In the genomic region with DNA sequence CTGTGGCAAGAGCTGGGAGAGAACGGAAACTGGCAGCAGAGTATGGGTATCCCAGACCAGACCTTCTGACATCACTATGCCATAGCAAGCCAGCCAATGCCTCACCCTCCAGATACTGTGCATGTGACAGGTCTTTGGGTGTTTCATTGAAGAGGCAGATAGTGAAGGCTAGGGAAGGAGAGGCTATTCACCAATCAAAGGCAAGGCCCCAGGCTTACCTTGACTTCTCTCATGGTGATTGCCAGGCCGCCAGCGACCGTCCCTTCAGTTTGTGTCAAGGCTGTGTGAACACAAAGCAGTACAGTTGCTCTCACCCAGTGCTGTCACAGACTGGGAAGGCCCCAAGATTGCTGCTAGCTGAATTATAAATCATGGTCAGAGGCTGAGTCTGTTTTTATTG, we compare ENCODE assay signal across 16 mouse cellular contexts.
DNase-seq lines count a peak whose midpoint lies in the region; ATAC-seq and TF ChIP-seq lines count a peak whose summit lies in the region.
"Had no signal": no experiment of that assay in that cellular context is flagged by ENCODE, and none has a peak within 500 bp of the region (broad histone marks: within the 10 kb centered on the region; RNA-seq: fewer than 3 reads in every experiment).

No protein-coding gene starts in this region.

- DNase-seq in heart, postnatal 4 days, result no peak
- no peak for DNase-seq in lung, embryonic 14.5 days
- DNase-seq in lung, adult 2 months, result no peak
- peak; percentile 88 for DNase-seq in adrenal gland, adult 8-10 months
- no peak for DNase-seq in layer of hippocampus, adult 9-11 months
- DNase-seq in frontal cortex, adult 2 months (ENCODE audit: extremely low spot score in 1 of 2, low spot score in 1 of 2), result no peak
- DNase-seq: B cell, adult 2 months; cerebellum, adult 11 months had no signal

- H3K9ac ChIP-seq in heart, embryonic 12.5 days, result no peak overlapping the region
- H3K9ac ChIP-seq in lung, embryonic 14.5 days, result no peak overlapping the region
- 0 out of 2 replicates have a peak overlapping the region, but pooled peaks have one; percentile 1 for H3K9ac ChIP-seq in stomach, embryonic 14.5 days (replicated peaks; ENCODE audit: low read depth, low read length)
- H3K9ac ChIP-seq: forebrain, embryonic 15.5 days; limb, embryonic 13.5 days; liver, embryonic 14.5 days; midbrain, embryonic 15.5 days had no signal

- TF ChIP-seq POLR2A in lung, adult 2 months (IDR thresholded peaks at IDR 0.05; ENCODE audit: borderline replicate concordance, extremely low read depth, low read depth, low read length), result no peak

- no peaks in the 10 kb centered on the region for H3K9me3 ChIP-seq in heart, embryonic 12.5 days (replicated peaks)
- no peaks in the 10 kb centered on the region for H3K9me3 ChIP-seq in lung, embryonic 14.5 days (ENCODE audit: low read depth, low read length)
- H3K9me3 ChIP-seq in stomach, embryonic 14.5 days (ENCODE audit: control insufficient read depth, low read depth, low read length), result no peaks in the 10 kb centered on the region
- H3K9me3 ChIP-seq: embryonic facial prominence, embryonic 10.5 days; forebrain, embryonic 15.5 days; limb, embryonic 13.5 days; midbrain, embryonic 15.5 days had no signal

- TF ChIP-seq CTCF in lung, embryonic 14.5 days (IDR thresholded peaks at IDR 0.05; ENCODE audit: low read depth), result no peak
- TF ChIP-seq CTCF in lung, adult 2 months (IDR thresholded peaks at IDR 0.05; ENCODE audit: insufficient read depth, low read length), result no peak

- H3K4me3 ChIP-seq in heart, embryonic 12.5 days, result no peak overlapping the region
- no peak overlapping the region for H3K4me3 ChIP-seq in lung, embryonic 14.5 days (ENCODE audit: low read depth, low read length)
- no peak overlapping the region for H3K4me3 ChIP-seq in lung, adult 2 months (replicated peaks; ENCODE audit: extremely low read depth, low read depth, low read length)
- no peak overlapping the region for H3K4me3 ChIP-seq in stomach, embryonic 14.5 days (ENCODE audit: low read depth, low read length)
- H3K4me3 ChIP-seq: embryonic facial prominence, embryonic 10.5 days; forebrain, embryonic 15.5 days; limb, embryonic 13.5 days; midbrain, embryonic 15.5 days had no signal

- H3K36me3 ChIP-seq in heart, embryonic 12.5 days, result 0 out of 2 replicates have a peak, but pooled peaks cover 15% of the 10 kb centered on the region
- H3K36me3 ChIP-seq in lung, embryonic 14.5 days (ENCODE audit: insufficient read depth), result no peaks in the 10 kb centered on the region
- H3K36me3 ChIP-seq in stomach, embryonic 14.5 days (ENCODE audit: control insufficient read depth, insufficient read depth, low read length), result no peaks in the 10 kb centered on the region
- H3K36me3 ChIP-seq: embryonic facial prominence, embryonic 10.5 days; forebrain, embryonic 15.5 days; limb, embryonic 13.5 days; midbrain, embryonic 15.5 days had no signal

- H3K27ac ChIP-seq in heart, embryonic 12.5 days (ENCODE audit: poor library complexity, severe bottlenecking), result peak overlapping the region; percentile 57
- peak overlapping the region; percentile 38; the same call in 1 of the 2 replicates for H3K27ac ChIP-seq in lung, embryonic 14.5 days (ENCODE audit: low read depth)
- no peak overlapping the region for H3K27ac ChIP-seq in stomach, embryonic 14.5 days (ENCODE audit: low read length)
- H3K27ac ChIP-seq: embryonic facial prominence, embryonic 10.5 days; forebrain, embryonic 15.5 days; hindbrain, postnatal 0 days; limb, embryonic 13.5 days; liver, embryonic 14.5 days; midbrain, embryonic 15.5 days had no signal

- WGBS in heart, embryonic 12.5 days, result 84% methylated on average over 4 of the region's 4 CpGs
- 83% methylated on average over 4 of the region's 4 CpGs for WGBS in lung, embryonic 14.5 days
- WGBS in lung, adult 2 months, result 85% methylated on average over 4 of the region's 4 CpGs
- WGBS in stomach, embryonic 14.5 days, result 87% methylated on average over 4 of the region's 4 CpGs

- no peak for ATAC-seq in heart, embryonic 12.5 days (ENCODE audit: insufficient number of reproducible peaks, low FRiP score)
- no peak for ATAC-seq in lung, embryonic 14.5 days (ENCODE audit: insufficient read depth)
- ATAC-seq in stomach, embryonic 14.5 days (ENCODE audit: insufficient number of reproducible peaks, insufficient read depth, low FRiP score, low read depth), result no peak
- ATAC-seq: forebrain, embryonic 15.5 days; midbrain, embryonic 15.5 days had no signal

- H3K4me1 ChIP-seq in heart, embryonic 12.5 days (replicated peaks), result peaks cover 34% of the 10 kb centered on the region
- H3K4me1 ChIP-seq in lung, embryonic 14.5 days (ENCODE audit: insufficient read depth), result peaks cover 9% of the 10 kb centered on the region
- H3K4me1 ChIP-seq in lung, adult 2 months (ENCODE audit: control insufficient read depth, insufficient read depth, low read length), result peaks cover 5% of the 10 kb centered on the region
- H3K4me1 ChIP-seq in stomach, embryonic 14.5 days (ENCODE audit: control insufficient read depth, insufficient read depth, low read length), result peaks cover 9% of the 10 kb centered on the region
- H3K4me1 ChIP-seq: midbrain, embryonic 15.5 days had no signal

- no peaks in the 10 kb centered on the region for H3K27me3 ChIP-seq in heart, embryonic 12.5 days (replicated peaks)
- H3K27me3 ChIP-seq in lung, embryonic 14.5 days (ENCODE audit: insufficient read depth, low read length), result no peaks in the 10 kb centered on the region
- H3K27me3 ChIP-seq in stomach, embryonic 14.5 days (ENCODE audit: control insufficient read depth, insufficient read depth, low read length), result no peaks in the 10 kb centered on the region
- H3K27me3 ChIP-seq: forebrain, embryonic 15.5 days; limb, embryonic 13.5 days; midbrain, embryonic 15.5 days had no signal

- H3K4me2 ChIP-seq in heart, embryonic 12.5 days, result no peak overlapping the region
- no peak overlapping the region for H3K4me2 ChIP-seq in lung, embryonic 14.5 days
- H3K4me2 ChIP-seq in stomach, embryonic 14.5 days (replicated peaks; ENCODE audit: low read depth, low read length), result no peak overlapping the region
- H3K4me2 ChIP-seq: forebrain, embryonic 15.5 days; limb, embryonic 13.5 days; midbrain, embryonic 15.5 days had no signal
